Mouse (Mus musculus) limb, embryonic 14.5 days (tissue): ENCODE measurements around the gene Rln1. TPM values are rescaled to one million over a fixed set of nuclear protein-coding genes. Genes with fewer than 3 reads are reported as not detected.

ENCODE experiments used
- ATAC-seq: fragments of 200-750 bp; cut with Nextera tagmentation; 2 replicates; pipeline ENCODE4 v1.8.0; 2017; ENCODE audit warnings: low read depth, moderate number of reproducible peaks, moderate TSS enrichment; ENCODE audit not compliant: low FRiP score
- DNase-seq: peaks from one replicate; pipeline ENCODE4 v3.0.0-alpha.2; 2015; ENCODE audit warnings: low spot score
- H3K27ac ChIP-seq: fragments of 300-500 bp; sonication (generic); replicated peaks from 2 replicates; pipeline ENCODE4 v1.5.1; 2014; ENCODE audit warnings: low read depth, mild to moderate bottlenecking, low read length, moderate library complexity, mixed read lengths
- H3K27me3 ChIP-seq: fragments of 300-500 bp; sonication (generic); 2 replicates; pipeline ENCODE4 v1.6.1; 2014; ENCODE audit warnings: low read length, mixed read lengths; ENCODE audit not compliant: control insufficient read depth, insufficient read depth
- H3K36me3 ChIP-seq: fragments of 300-500 bp; sonication (generic); 2 replicates; pipeline ENCODE4 v1.6.1; 2014; ENCODE audit warnings: mild to moderate bottlenecking, low read length, moderate library complexity, mixed read lengths; ENCODE audit not compliant: control insufficient read depth, insufficient read depth
- H3K4me1 ChIP-seq: fragments of 300-500 bp; sonication (generic); 2 replicates; pipeline ENCODE4 v1.6.1; 2014; ENCODE audit warnings: antibody characterized with exemption, low read length, mixed read lengths; ENCODE audit not compliant: control insufficient read depth, insufficient read depth
- H3K4me2 ChIP-seq: fragments of 300-500 bp; sonication (generic); replicated peaks from 2 replicates; pipeline ENCODE4 v1.6.1; 2014; ENCODE audit warnings: low read depth, mild to moderate bottlenecking, low read length, moderate library complexity; ENCODE audit not compliant: severe bottlenecking
- H3K4me3 ChIP-seq: fragments of 300-500 bp; sonication (generic); replicated peaks from 2 replicates; pipeline ENCODE4 v1.5.1; 2014; ENCODE audit warnings: low read length
- H3K9ac ChIP-seq: fragments of 300-500 bp; sonication (generic); 2 replicates; pipeline ENCODE4 v1.6.1; 2014; ENCODE audit warnings: mild to moderate bottlenecking, low read depth, low read length, moderate library complexity; ENCODE audit not compliant: severe bottlenecking
- H3K9me3 ChIP-seq: fragments of 300-500 bp; sonication (generic); 2 replicates; pipeline ENCODE4 v1.6.1; 2016; ENCODE audit warnings: low read length; ENCODE audit not compliant: control insufficient read depth
- POLR2A ChIP-seq: fragments of 200-500 bp; IDR thresholded peaks from 2 replicates; pipeline ENCODE4 v1.8.0; 2012; ENCODE audit warnings: inconsistent platforms, mild to moderate bottlenecking, moderate library complexity, borderline replicate concordance; ENCODE audit not compliant: insufficient read depth, insufficient read length; ENCODE audit errors: extremely low read depth
- WGBS: fragments of 180-500 bp; shearing (Covaris S2); extraction: QIAGEN DNeasy Blood & Tissue Kit; methylation state at CpG from one replicate; pipeline ENCODE4 v1.1.7; 2014; 5-methylcytosine and 5-hydroxymethylcytosine counted together
- polyA plus RNA-seq, 2 experiments: library from polyadenylated mRNA; depleted of rRNA in 1 of 2; stranded (reverse) in 1 of 2; unstranded in 1 of 2; fragments of >200 nt; fragmentation: Nextera tagmentation in 1 of 2; extraction: Ambion mirVana in 1 of 2; gene quantifications; 2 replicates each; pipeline versions ENCODE4 v1.2.1 to v1.2.3; 2012 to 2014

Gene Rln1
- polyA plus RNA-seq, 2 experiments: 0.19 TPM; not detected in 1

DNA sequence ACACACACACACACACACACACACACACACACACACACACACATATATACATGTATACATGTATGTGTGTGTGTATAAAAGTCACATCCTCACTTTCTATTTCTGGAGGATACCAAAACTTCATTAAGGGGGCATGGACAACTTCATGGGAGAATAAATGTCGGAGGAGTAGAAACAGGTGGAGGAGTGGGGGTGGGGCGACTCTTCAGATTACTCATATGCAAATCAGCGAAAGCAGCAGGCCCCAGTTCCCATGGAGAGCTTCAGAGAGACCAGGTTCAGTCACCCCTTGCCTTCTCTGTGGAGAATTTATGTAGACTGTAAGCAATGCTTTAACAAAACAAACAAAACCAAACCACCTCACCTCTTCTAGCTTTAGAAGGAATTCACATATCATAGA is 30.6 kb upstream of the Rln1 start:
- WGBS: 28% methylated on average over 3 of the region's 3 CpGs
- H3K4me2 ChIP-seq: no peak overlapping the region
- H3K4me1 ChIP-seq: 0 out of 2 replicates have a peak, but pooled peaks cover 5% of the 10 kb centered on the region
- DNase-seq (no peak), ATAC-seq (no peak)
- H3K9ac ChIP-seq: no peak overlapping the region
- no peaks in the 10 kb centered on the region for H3K27me3 ChIP-seq
- H3K36me3 ChIP-seq: no peaks in the 10 kb centered on the region
- no peaks in the 10 kb centered on the region for H3K9me3 ChIP-seq
- no peak overlapping the region for H3K4me3 ChIP-seq
- H3K27ac ChIP-seq: no peak overlapping the region
- TF ChIP-seq POLR2A: no peak

DNA sequence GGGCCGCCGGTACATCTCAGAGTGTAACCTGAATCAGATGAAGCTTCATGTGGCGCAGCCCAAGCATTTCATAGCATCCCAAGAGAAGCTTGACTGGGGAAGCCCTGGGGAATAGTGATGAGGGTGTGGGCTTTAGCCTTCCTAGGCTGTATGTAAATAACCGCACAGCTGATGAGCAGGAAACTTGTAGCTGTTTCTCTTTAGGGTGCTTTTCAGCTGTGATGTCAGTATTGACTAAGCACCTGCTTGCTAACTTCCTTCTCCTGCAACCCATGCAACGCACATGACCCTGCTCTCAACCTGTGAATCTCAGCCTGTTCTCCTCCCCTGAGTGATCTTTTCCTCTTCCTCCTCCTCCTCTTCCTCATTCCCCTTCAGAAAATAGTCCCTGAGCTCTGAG is 29.6 kb upstream of the Rln1 start:
- no peak for TF ChIP-seq POLR2A
- no peak for ATAC-seq
- no peak overlapping the region for H3K4me3 ChIP-seq
- 80% methylated on average over 5 of the region's 5 CpGs for WGBS
- H3K27me3 ChIP-seq: no peaks in the 10 kb centered on the region
- H3K9me3 ChIP-seq: no peaks in the 10 kb centered on the region
- no peak overlapping the region for H3K4me2 ChIP-seq
- 0 out of 2 replicates have a peak, but pooled peaks cover 5% of the 10 kb centered on the region for H3K4me1 ChIP-seq
- no peak for DNase-seq
- H3K36me3 ChIP-seq: no peaks in the 10 kb centered on the region; the same call in 1 of the 2 replicates
- no peak overlapping the region for H3K27ac ChIP-seq
- no peak overlapping the region for H3K9ac ChIP-seq

DNA sequence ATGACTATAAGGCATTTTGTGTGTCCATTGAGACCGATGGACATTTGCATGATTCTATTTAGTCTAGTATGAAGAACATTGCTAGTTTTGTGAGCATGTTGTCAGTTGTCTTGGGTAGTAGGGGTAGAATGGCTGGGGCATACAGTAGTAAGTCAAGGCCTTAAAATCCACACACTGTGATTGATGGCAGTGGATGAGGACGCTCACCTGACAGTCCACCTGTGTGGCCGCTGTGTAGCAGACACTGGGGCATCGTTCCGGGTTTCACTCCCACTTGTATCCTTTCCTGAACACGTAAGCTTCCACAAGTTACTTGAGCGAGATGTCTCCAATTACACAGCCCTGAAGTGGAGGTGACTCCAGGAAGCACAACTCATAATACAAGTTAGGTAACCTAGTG is 29.1 kb upstream of the Rln1 start:
- Histone ChIP-seq H3K4me2 (no peak overlapping the region), H3K36me3 (no peaks in the 10 kb centered on the region; the same call in 1 of the 2 replicates), H3K4me1 (0 out of 2 replicates have a peak, but pooled peaks cover 5% of the 10 kb centered on the region), H3K27ac (no peak overlapping the region), H3K27me3 (no peaks in the 10 kb centered on the region), H3K4me3 (no peak overlapping the region), H3K9me3 (no peaks in the 10 kb centered on the region), H3K9ac (no peak overlapping the region)
- DNase-seq: no peak
- 82% methylated on average over 7 of the region's 7 CpGs for WGBS
- TF ChIP-seq POLR2A: no peak
- no peak for ATAC-seq

DNA sequence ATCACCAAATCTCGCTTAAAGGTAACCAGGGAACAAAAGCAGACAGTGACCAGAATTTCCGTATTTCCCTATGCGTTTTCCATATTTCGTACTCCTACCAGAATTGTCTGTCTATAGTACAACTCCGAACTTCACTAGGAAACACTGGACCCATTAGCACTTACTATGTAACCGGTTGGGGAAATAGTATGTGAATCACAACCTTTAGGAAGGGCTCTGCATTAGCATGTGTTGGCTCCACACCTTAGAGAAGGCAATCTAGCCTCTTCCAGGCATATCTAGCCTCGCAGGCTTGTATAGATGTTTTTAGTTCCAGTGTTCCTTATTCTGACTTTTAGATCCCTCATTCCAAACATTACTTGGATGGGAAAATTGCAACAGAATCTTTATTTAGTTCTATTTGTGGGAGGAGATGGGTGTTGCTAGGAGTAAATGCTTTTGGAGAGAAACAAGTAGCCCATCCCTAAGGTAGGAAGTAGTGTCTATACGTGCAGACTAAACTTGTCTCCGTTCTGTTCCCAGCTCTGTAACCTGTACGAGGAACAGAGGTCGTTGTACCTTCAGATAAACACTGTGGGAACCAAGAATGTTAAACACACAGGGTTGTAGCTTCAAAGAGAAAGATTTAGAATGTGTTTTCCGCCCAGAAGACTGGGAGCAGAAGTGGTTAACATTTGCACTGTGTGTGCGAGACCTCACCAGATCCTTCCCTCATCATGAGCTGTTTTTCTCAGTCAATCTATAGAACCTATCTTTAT is 27.9 kb upstream of the Rln1 start:
- WGBS: 42% methylated on average over 13 of the region's 13 CpGs

DNA sequence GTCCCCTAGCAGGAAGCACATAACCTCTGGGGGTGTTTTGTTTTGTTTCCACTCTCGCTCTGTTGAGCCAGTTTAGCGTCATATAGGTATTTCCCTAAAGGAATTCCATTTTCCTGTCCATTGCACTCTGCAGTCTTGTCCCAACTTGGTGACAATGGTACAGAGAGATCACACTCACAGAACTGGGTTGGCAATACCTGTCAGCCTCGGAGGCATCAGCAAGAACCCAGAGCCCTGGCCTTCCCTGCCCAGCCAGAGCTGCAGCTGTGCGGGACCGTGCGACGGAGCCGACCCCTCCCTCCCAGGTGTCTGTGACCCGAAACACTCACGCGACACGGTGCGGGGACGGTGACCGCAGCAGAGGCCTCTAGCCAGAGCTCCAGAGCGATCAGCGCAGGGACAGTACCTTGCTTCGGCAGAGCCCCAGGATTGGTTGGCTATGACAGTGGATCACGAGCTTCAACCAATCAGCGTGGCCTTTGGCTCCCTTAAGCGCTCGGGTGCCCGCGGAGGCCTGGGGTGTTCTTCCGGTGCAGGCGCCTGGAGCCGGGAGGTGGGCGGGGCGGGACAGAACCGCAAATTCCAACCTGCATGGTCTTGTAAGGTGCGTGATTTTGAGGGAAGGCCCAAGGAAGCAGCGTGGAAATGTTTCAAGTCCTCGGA is 27.1 kb upstream of the Rln1 start:
- peak; percentile 99 for ATAC-seq
- Histone ChIP-seq H3K27ac (no peak overlapping the region), H3K36me3 (no peaks in the 10 kb centered on the region; the same call in 1 of the 2 replicates), H3K4me1 (0 out of 2 replicates have a peak, but pooled peaks cover 5% of the 10 kb centered on the region), H3K4me2 (peak overlapping the region; percentile 83), H3K27me3 (no peaks in the 10 kb centered on the region), H3K4me3 (peak overlapping the region; percentile 55), H3K9me3 (no peaks in the 10 kb centered on the region), H3K9ac (peak overlapping the region; percentile 61)
- TF ChIP-seq POLR2A: no peak
- DNase-seq: peak; percentile 94
- WGBS: 3% methylated on average over 33 of the region's 33 CpGs

More for the DNA sequence above, 27.9 kb upstream of the Rln1 start:
- 0 out of 2 replicates have a peak, but pooled peaks have one; percentile 20 for ATAC-seq
- peak overlapping the region; percentile 55 for H3K4me3 ChIP-seq
- no peak for DNase-seq
- no peaks in the 10 kb centered on the region for H3K9me3 ChIP-seq
- no peak overlapping the region for H3K27ac ChIP-seq
- H3K36me3 ChIP-seq: no peaks in the 10 kb centered on the region; the same call in 1 of the 2 replicates
- no peak for TF ChIP-seq POLR2A
- 0 out of 2 replicates have a peak, but pooled peaks cover 5% of the 10 kb centered on the region for H3K4me1 ChIP-seq
- peak overlapping the region; percentile 83 for H3K4me2 ChIP-seq
- peak overlapping the region; percentile 61 for H3K9ac ChIP-seq
- no peaks in the 10 kb centered on the region for H3K27me3 ChIP-seq
